Mouse (Mus musculus) C2C12 (cell line): ENCODE measurements around the gene Sept9. TPM values are rescaled to one million over a fixed set of nuclear protein-coding genes. Genes with fewer than 3 reads are reported as not detected.

Source experiments
- H3K27me3 ChIP-seq: one replicate; pipeline ENCODE4 v1.6.1; 2011; ENCODE audit not compliant: control insufficient read depth, insufficient read depth, insufficient read length
- H3K36me3 ChIP-seq: one replicate; pipeline ENCODE4 v1.6.1; 2011; ENCODE audit not compliant: control insufficient read depth, insufficient read depth
- H3K4me3 ChIP-seq: one replicate; pipeline ENCODE4 v1.5.1; 2011; ENCODE audit warnings: mild to moderate bottlenecking, control low read depth; ENCODE audit not compliant: poor library complexity, insufficient read depth, severe bottlenecking
- H3K79me2 ChIP-seq: one replicate; pipeline ENCODE4 v1.6.1; 2011; ENCODE audit not compliant: control insufficient read depth, insufficient read depth
- H3K79me3 ChIP-seq: one replicate; pipeline ENCODE4 v1.6.1; 2011; ENCODE audit warnings: low read depth, control low read depth
- H3ac ChIP-seq: one replicate; pipeline ENCODE3; 2011; ENCODE audit warnings: low read depth; ENCODE audit not compliant: control insufficient read depth, insufficient read length
- CEBPB ChIP-seq: IDR thresholded peaks from one replicate; pipeline ENCODE4 v1.6.1; 2011; ENCODE audit warnings: low read depth, mild to moderate bottlenecking, control low read depth, moderate library complexity
- CTCF ChIP-seq: IDR thresholded peaks from one replicate; pipeline ENCODE4 v1.5.1; 2011; ENCODE audit not compliant: control insufficient read depth, insufficient read depth, insufficient read length
- FOSL1 ChIP-seq: IDR thresholded peaks from one replicate; pipeline ENCODE4 v1.8.0; 2011; ENCODE audit warnings: mild to moderate bottlenecking, low read length; ENCODE audit not compliant: poor library complexity, insufficient read depth, severe bottlenecking
- MAX ChIP-seq: IDR thresholded peaks from one replicate; pipeline ENCODE4 v1.6.1; 2011; ENCODE audit warnings: mild to moderate bottlenecking, control low read depth
- MYOD1 ChIP-seq: IDR thresholded peaks from one replicate; pipeline ENCODE4 v1.6.1; 2011; ENCODE audit warnings: low read depth; ENCODE audit not compliant: control insufficient read depth, insufficient read length
- MYOG ChIP-seq: IDR thresholded peaks from one replicate; pipeline ENCODE4 v1.6.1; 2011; ENCODE audit not compliant: control insufficient read depth, insufficient read length; ENCODE audit errors: extremely low read depth
- USF1 ChIP-seq: IDR thresholded peaks from one replicate; pipeline ENCODE4 v1.6.1; 2011; ENCODE audit warnings: low read depth, mild to moderate bottlenecking, control low read depth, moderate library complexity
- polyA plus RNA-seq: library from polyadenylated mRNA; unstranded; fragments of >200 nt; fragmentation: generic; extraction: Trizol; gene quantifications from one replicate; pipeline ENCODE4 v1.2.1, GENCODE M21; 2012; ENCODE audit warnings: missing spikeins

The Sept9 gene
- polyA plus RNA-seq, 1 experiment, result 266 TPM

- no peak overlapping the region for H3ac ChIP-seq
- H3K4me3 ChIP-seq, result no peak overlapping the region
- no peaks in the 10 kb centered on the region for H3K27me3 ChIP-seq
- no peak for TF ChIP-seq CTCF
- no peak for TF ChIP-seq CEBPB
- no peak for TF ChIP-seq MYOD1
- TF ChIP-seq USF1, result no peak
- no peak for TF ChIP-seq FOSL1
- TF ChIP-seq MYOG, result no peak
- no peak for TF ChIP-seq MAX
- no peaks in the 10 kb centered on the region for H3K36me3 ChIP-seq
- no peaks in the 10 kb centered on the region for H3K79me2 ChIP-seq
- no peaks in the 10 kb centered on the region for H3K79me3 ChIP-seq
These were observed 173.7 kb downstream of the Sept9 start for GRCm38 (mm10) chr11:117373195-117373594.

DNA sequence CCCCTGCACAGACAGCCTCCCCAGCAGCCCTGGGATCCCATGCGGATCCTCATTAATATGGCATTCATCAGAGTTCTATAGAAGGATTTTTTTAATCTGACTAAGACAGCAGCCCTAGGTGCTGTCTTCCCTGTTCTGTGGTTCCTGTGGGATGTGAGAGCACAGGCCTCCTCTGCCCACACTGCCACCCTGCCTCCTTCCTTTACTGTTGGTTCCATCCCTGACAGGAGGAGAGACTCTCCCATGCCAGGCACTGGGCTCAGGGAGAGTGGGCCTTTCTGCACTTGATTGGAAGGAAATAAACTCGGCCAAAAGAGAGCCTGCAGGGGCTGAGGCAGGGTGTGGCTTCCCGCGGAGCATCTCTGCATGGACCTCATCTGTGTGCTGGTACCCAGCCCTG lies 174.4 kb downstream of the Sept9 start:
- Histone ChIP-seq H3ac (no peak overlapping the region), H3K27me3 (peaks cover 1% of the 10 kb centered on the region), H3K36me3 (no peaks in the 10 kb centered on the region), H3K79me2 (no peaks in the 10 kb centered on the region), H3K4me3 (no peak overlapping the region), H3K79me3 (no peaks in the 10 kb centered on the region)
- TF ChIP-seq CTCF (no peak), MYOG (no peak), FOSL1 (no peak), MAX (no peak), USF1 (no peak), MYOD1 (no peak), CEBPB (no peak)

DNA sequence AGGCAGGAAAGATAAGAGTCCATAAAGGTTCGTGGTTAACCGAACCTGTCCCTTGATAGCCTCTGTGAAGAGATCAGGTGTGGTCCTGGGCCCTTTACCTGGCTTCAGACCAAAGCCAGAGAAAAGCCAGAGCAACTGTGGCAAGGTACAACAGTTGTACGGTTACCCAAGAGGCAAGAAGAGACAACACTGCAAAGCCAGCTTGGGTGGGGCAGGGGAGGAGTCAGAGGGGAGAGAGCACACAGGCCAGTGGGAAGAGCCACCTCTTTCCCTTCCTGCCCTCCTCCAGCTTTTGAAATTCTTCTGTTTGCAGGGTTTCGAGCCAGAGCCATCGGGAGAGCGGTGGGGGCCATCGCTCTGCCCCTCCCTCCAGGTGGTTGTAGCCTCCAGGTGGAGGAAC lies 174.8 kb downstream of the Sept9 start:
- no peak overlapping the region for H3ac ChIP-seq
- H3K27me3 ChIP-seq, result peaks cover 6% of the 10 kb centered on the region
- no peaks in the 10 kb centered on the region for H3K36me3 ChIP-seq
- no peak overlapping the region for H3K4me3 ChIP-seq
- TF ChIP-seq MAX (no peak), MYOD1 (no peak), USF1 (no peak), CTCF (no peak), FOSL1 (no peak), MYOG (no peak), CEBPB (no peak)
- H3K79me3 ChIP-seq, result no peaks in the 10 kb centered on the region
- H3K79me2 ChIP-seq, result no peaks in the 10 kb centered on the region

DNA sequence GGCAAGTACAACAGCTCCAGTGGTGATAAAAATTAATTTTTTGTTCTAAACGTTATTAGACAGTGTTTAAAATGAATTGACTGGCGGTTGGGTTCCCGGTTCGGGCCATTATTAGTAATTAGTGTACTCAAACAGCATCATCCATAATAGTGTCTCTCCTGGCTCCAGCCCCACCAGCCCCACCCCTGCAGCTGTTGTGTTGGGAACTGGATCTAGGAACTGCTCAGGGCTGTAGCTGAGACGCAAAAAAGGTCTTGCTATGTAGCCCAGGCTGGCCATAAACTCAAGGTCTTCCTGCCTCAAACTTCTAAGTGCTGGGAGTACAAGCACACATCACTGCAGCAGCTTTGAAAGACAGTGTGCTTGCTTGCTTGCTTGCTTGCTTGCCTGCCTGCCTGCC lies 180.3 kb downstream of the Sept9 start:
- no peaks in the 10 kb centered on the region for H3K79me3 ChIP-seq
- H3K4me3 ChIP-seq, result no peak overlapping the region
- TF ChIP-seq FOSL1 (no peak), CTCF (no peak), MAX (no peak), CEBPB (no peak)
- H3K27me3 ChIP-seq, result peaks cover 12% of the 10 kb centered on the region
- H3ac ChIP-seq, result no peak overlapping the region
- no peaks in the 10 kb centered on the region for H3K79me2 ChIP-seq
- no peaks in the 10 kb centered on the region for H3K36me3 ChIP-seq

- H3K36me3 ChIP-seq, result no peaks in the 10 kb centered on the region
- H3K79me3 ChIP-seq, result no peaks in the 10 kb centered on the region
- no peaks in the 10 kb centered on the region for H3K79me2 ChIP-seq
- peaks cover 7% of the 10 kb centered on the region for H3K27me3 ChIP-seq
- H3K4me3 ChIP-seq, result no peak overlapping the region
- no peak overlapping the region for H3ac ChIP-seq
- TF ChIP-seq MYOD1 (no peak), CEBPB (no peak), CTCF (no peak), FOSL1 (no peak), USF1 (no peak), MYOG (no peak), MAX (no peak)
These were observed 184.8 kb downstream of the Sept9 start for GRCm38 (mm10) chr11:117384235-117384634.

- no peaks in the 10 kb centered on the region for H3K79me3 ChIP-seq
- H3ac ChIP-seq, result no peak overlapping the region
- no peaks in the 10 kb centered on the region for H3K36me3 ChIP-seq
- no peak overlapping the region for H3K4me3 ChIP-seq
- no peak for TF ChIP-seq USF1
- peak; percentile 19 for TF ChIP-seq CTCF
- H3K27me3 ChIP-seq, result peaks cover 6% of the 10 kb centered on the region
- no peaks in the 10 kb centered on the region for H3K79me2 ChIP-seq
These were observed 185.4 kb downstream of the Sept9 start for GRCm38 (mm10) chr11:117384897-117385296.
